ENCODE assay signal across 1 mouse cellular context in genomic region chr19:44388475-44389428, GRCm38 (mm10).
TF ChIP-seq lines count a peak whose summit lies in the region.

No protein-coding gene starts in this region.

TF ChIP-seq in CH12.LX, 34 proteins besides CTCF, POLR2A, EP300 and RAD21 (continued from another document):
- TF ChIP-seq UBTF (IDR thresholded peaks at IDR 0.05; ENCODE audit: low read depth, low read length) (no peak; the same call in 1 of the 2 replicates), TBP (conservative IDR thresholded peaks at IDR 0.05; ENCODE audit: low read depth, low read length) (peak; percentile 89), ELF1 (IDR thresholded peaks at IDR 0.05; ENCODE audit: low read depth, low read length) (no peak), HCFC1 (IDR thresholded peaks at IDR 0.05; ENCODE audit: low read depth, low read length) (0 out of 2 replicates have a peak, but pooled peaks have one; percentile 8), ZKSCAN1 (IDR thresholded peaks at IDR 0.05; ENCODE audit: borderline replicate concordance, low read depth, low read length) (no peak), TCF12 (IDR thresholded peaks at IDR 0.05; ENCODE audit: low read depth, low read length) (peak; percentile 96), ZNF384 (IDR thresholded peaks at IDR 0.05; ENCODE audit: low read depth, low read length) (no peak), E2F4 (IDR thresholded peaks at IDR 0.05; ENCODE audit: insufficient replicate concordance, low read depth, low read length) (no peak), NELFE (IDR thresholded peaks at IDR 0.05; ENCODE audit: low read depth, low read length) (peak; percentile 94), JUN (IDR thresholded peaks at IDR 0.05; ENCODE audit: insufficient read depth, low read depth, low read length) (no peak), MXI1 (IDR thresholded peaks at IDR 0.05; ENCODE audit: low read depth, low read length) (no peak), PAX5 (IDR thresholded peaks at IDR 0.05; ENCODE audit: low read length) (no peak), MYC (IDR thresholded peaks at IDR 0.05; ENCODE audit: low read depth, low read length) (no peak; the same call in 1 of the 2 replicates), ETS1 (conservative IDR thresholded peaks at IDR 0.05; ENCODE audit: low read depth, low read length) (no peak; the same call in 1 of the 2 replicates), JUND (conservative IDR thresholded peaks at IDR 0.05; ENCODE audit: low read depth, low read length) (no peak), KAT2A (IDR thresholded peaks at IDR 0.05; ENCODE audit: insufficient replicate concordance, low read length) (no peak), ZC3H11A (IDR thresholded peaks at IDR 0.05; ENCODE audit: low read depth, low read length) (no peak), SIN3A (IDR thresholded peaks at IDR 0.05; ENCODE audit: low read length) (peak; percentile 30; the same call in 1 of the 2 replicates), CHD1 (IDR thresholded peaks at IDR 0.05; ENCODE audit: low read depth, low read length) (0 out of 2 replicates have a peak, but pooled peaks have one; percentile 44), MEF2A (IDR thresholded peaks at IDR 0.05; ENCODE audit: borderline replicate concordance, low read depth, low read length) (0 out of 2 replicates have a peak, but pooled peaks have one; percentile 31), POLR2AphosphoS2 (IDR thresholded peaks at IDR 0.05; ENCODE audit: low read depth, low read length) (peak; percentile 72; the same call in 1 of the 2 replicates), GABPA (IDR thresholded peaks at IDR 0.05; ENCODE audit: insufficient replicate concordance, low read depth, low read length) (no peak), CHD2 (IDR thresholded peaks at IDR 0.05; ENCODE audit: low read length) (no peak; the same call in 1 of the 2 replicates), MAZ (IDR thresholded peaks at IDR 0.05; ENCODE audit: low read depth, low read length) (peak; percentile 64; the same call in 1 of the 2 replicates)
TF ChIP-seq in CH12.LX: peak in this region for 14.
